Comparison of ENCODE assay signal across 9 mouse cellular contexts in genomic region chr12:91418791-91419190, GRCm38 (mm10). TPM values are rescaled to one million over a fixed set of nuclear protein-coding genes. Genes with fewer than 3 reads are reported as not detected.
DNase-seq lines count a peak whose midpoint lies in the region; ATAC-seq and TF ChIP-seq lines count a peak whose summit lies in the region.
"Had no signal": no experiment of that assay in that cellular context is flagged by ENCODE, and none has a peak within 500 bp of the region (broad histone marks: within the 10 kb centered on the region; RNA-seq: fewer than 3 reads in every experiment).

No protein-coding gene starts in this region.

- H3K4me1 ChIP-seq in forebrain, embryonic 11.5 days (replicated peaks; ENCODE audit: control insufficient read depth, insufficient read depth, low read length): no peaks in the 10 kb centered on the region
- 0 out of 2 replicates have a peak, but pooled peaks cover under 1% of the 10 kb centered on the region for H3K4me1 ChIP-seq in forebrain, embryonic 12.5 days
- H3K4me1 ChIP-seq: limb, embryonic 13.5 days had no signal

- no peaks in the 10 kb centered on the region for H3K36me3 ChIP-seq in forebrain, embryonic 11.5 days (ENCODE audit: control insufficient read depth, insufficient read depth, low read length)
- H3K36me3 ChIP-seq in forebrain, embryonic 12.5 days (replicated peaks): no peaks in the 10 kb centered on the region
- H3K36me3 ChIP-seq: limb, embryonic 13.5 days had no signal

- no peak overlapping the region for H3K4me2 ChIP-seq in forebrain, embryonic 11.5 days (ENCODE audit: low read depth, low read length, severe bottlenecking)
- no peak overlapping the region for H3K4me2 ChIP-seq in forebrain, embryonic 12.5 days
- H3K4me2 ChIP-seq: limb, embryonic 13.5 days had no signal

- H3K27me3 ChIP-seq in forebrain, embryonic 11.5 days (ENCODE audit: control insufficient read depth, insufficient read depth, low read length): no peaks in the 10 kb centered on the region
- H3K27me3 ChIP-seq in forebrain, embryonic 12.5 days: no peaks in the 10 kb centered on the region

- ATAC-seq in forebrain, embryonic 11.5 days (replicated peaks; ENCODE audit: low FRiP score): no peak; the same call in 1 of the 2 replicates
- no peak for ATAC-seq in forebrain, embryonic 12.5 days (ENCODE audit: low FRiP score)
- peak; percentile 56 for ATAC-seq in CD4-positive, CD25-positive, alpha-beta regulatory T cell, adult 4 months
- ATAC-seq in megakaryocyte, adult 5-6 weeks (ENCODE audit: poor library complexity, severe bottlenecking): peak; percentile 85

- peak; percentile 73 for DNase-seq in forebrain, embryonic 11.5 days (ENCODE audit: low spot score)
- DNase-seq in brain, adult 2 months (ENCODE audit: low read depth, low spot score): peak; percentile 49
- peak; percentile 71 for DNase-seq in gastrocnemius, adult 2 months
- DNase-seq in layer of hippocampus, adult 9-10 months (ENCODE audit: low spot score): peak; percentile 46
- DNase-seq in testis, postnatal 14 days (ENCODE audit: low spot score): peak; percentile 14

- no peak overlapping the region for H3K4me3 ChIP-seq in forebrain, embryonic 11.5 days (ENCODE audit: low read depth, low read length)
- no peak overlapping the region for H3K4me3 ChIP-seq in forebrain, embryonic 12.5 days (replicated peaks)
- no peak overlapping the region for H3K4me3 ChIP-seq in gastrocnemius, adult 2 months
- H3K4me3 ChIP-seq: limb, embryonic 13.5 days had no signal

- WGBS in forebrain, embryonic 11.5 days: 55% methylated on average over 7 of the region's 7 CpGs
- 44% methylated on average over 7 of the region's 7 CpGs for WGBS in forebrain, embryonic 12.5 days

- no peak overlapping the region for H3K27ac ChIP-seq in forebrain, embryonic 11.5 days (ENCODE audit: low read depth, low read length)
- H3K27ac ChIP-seq in forebrain, embryonic 12.5 days: no peak overlapping the region
- no peak overlapping the region for H3K27ac ChIP-seq in gastrocnemius, adult 2 months
- H3K27ac ChIP-seq: limb, embryonic 13.5 days had no signal

- no peak overlapping the region for H3K9ac ChIP-seq in forebrain, embryonic 11.5 days (ENCODE audit: low read length)
- no peak overlapping the region for H3K9ac ChIP-seq in forebrain, embryonic 12.5 days
- H3K9ac ChIP-seq: limb, embryonic 13.5 days had no signal

- TF ChIP-seq CTCF in gastrocnemius, adult 2 months (IDR thresholded peaks at IDR 0.05): peak; percentile 86

- intact Hi-C loops in gastrocnemius, adult 2 months (cut with DNase I): no loop called here

- H3K9me3 ChIP-seq in forebrain, embryonic 11.5 days (ENCODE audit: control insufficient read depth, low read length): no peaks in the 10 kb centered on the region
- no peaks in the 10 kb centered on the region for H3K9me3 ChIP-seq in forebrain, embryonic 12.5 days
- H3K9me3 ChIP-seq: limb, embryonic 13.5 days had no signal

RNA-seq across cellular contexts. Expression of gene Tshr, which starts 34.4 kb away (rescaled TPM):
- polyA plus RNA-seq in forebrain, embryonic 11.5 days (2014; fragmentation: Nextera tagmentation; extraction: Ambion mirVana): 0.31 and 0.36 TPM in 2 replicates
- 0.92 and 1.2 TPM in 2 replicates for polyA plus RNA-seq in forebrain, embryonic 12.5 days (2016; fragmentation: Nextera tagmentation; extraction: Ambion mirVana)
- not detected for polyA plus RNA-seq in CD4-positive, CD25-positive, alpha-beta regulatory T cell, adult 4 months (2017; shearing (Covaris generic))
- total RNA-seq in gastrocnemius, adult 2 months (2021): under 1 TPM; 0.10 to 0.42 TPM
- total RNA-seq in megakaryocyte, adult 5-6 weeks (2015): 0.27 and 0.45 TPM in 2 replicates
- total RNA-seq in megakaryocyte, adult 5-6 weeks (2017): 0.55 and 1.1 TPM in 2 replicates

RNA-seq across cellular contexts. Expression of gene Cep128, which starts 34.6 kb away (rescaled TPM):
- 12.9 TPM in 2 replicates for polyA plus RNA-seq in forebrain, embryonic 11.5 days (2014; fragmentation: Nextera tagmentation; extraction: Ambion mirVana)
- 11.1 and 12.0 TPM in 2 replicates for polyA plus RNA-seq in forebrain, embryonic 12.5 days (2016; fragmentation: Nextera tagmentation; extraction: Ambion mirVana)
- 10 to 100 TPM in 1 of 2 experiments, 1 to 10 TPM in 1; 5.8 to 10.3 TPM for polyA plus RNA-seq in CD4-positive, CD25-positive, alpha-beta regulatory T cell, adult 4 months (2017; shearing (Covaris generic))
- total RNA-seq in gastrocnemius, adult 2 months (2021): 1 to 10 TPM in 1 of 2 experiments, under 1 TPM in 1; 0.74 to 1.8 TPM
- 30.8 and 37.3 TPM in 2 replicates for total RNA-seq in megakaryocyte, adult 5-6 weeks (2015)
- total RNA-seq in megakaryocyte, adult 5-6 weeks (2017): 38.2 and 47.2 TPM in 2 replicates

Comparison
In these comparisons a context has a peak if more than half of its experiments do, and no peak if none do; other contexts are left out.
1. ATAC-seq: peak in CD4-positive, CD25-positive, alpha-beta regulatory T cell, adult 4 months (single experiment) and megakaryocyte, adult 5-6 weeks (single experiment); none in forebrain, embryonic 11.5 days (single experiment) and forebrain, embryonic 12.5 days (single experiment).
2. DNase-seq: peak in every context shown above with its lines; median percentile 73 in forebrain, embryonic 11.5 days; 71 in gastrocnemius, adult 2 months; 49 in brain, adult 2 months; 46 in layer of hippocampus, adult 9-10 months; 14 in testis, postnatal 14 days.